Mouse (Mus musculus) small intestine, adult 2 months (tissue): ENCODE measurements around the gene Bckdk.

Source experiments
- CTCF ChIP-seq: fragments of 200-500 bp; IDR thresholded peaks from 2 replicates; pipeline ENCODE4 v1.5.1; 2012; ENCODE audit warnings: low read depth, mild to moderate bottlenecking, control low read depth, inconsistent platforms, low read length, moderate library complexity, mixed read lengths; ENCODE audit not compliant: insufficient replicate concordance, insufficient read length; ENCODE audit errors: extremely low read depth
- POLR2A ChIP-seq: fragments of 200-500 bp; IDR thresholded peaks from 2 replicates; pipeline ENCODE4 v1.6.1; 2012; ENCODE audit warnings: low read depth, mild to moderate bottlenecking, control low read depth, inconsistent platforms, low read length, moderate library complexity

GRCm38 (mm10) chr7:127934075-127934474 is 30.2 kb downstream of the Bckdk start:
- no peak for TF ChIP-seq POLR2A
- TF ChIP-seq CTCF = no peak
